Mouse (Mus musculus) spleen, postnatal 14 days (tissue): ENCODE measurements around the gene Vmn1r198.
"Not testable (repeated sequence)": the region's sequence is repeated elsewhere in the genome, so short reads cannot be mapped to it uniquely, and the experiment has no call there.

Source experiments
- DNase-seq, 2 experiments: peaks; one replicate each; pipeline ENCODE4 v3.0.0; 2021 to 2022; ENCODE audit warnings: low spot score in 2 of 2

Gene Vmn1r198

DNA sequence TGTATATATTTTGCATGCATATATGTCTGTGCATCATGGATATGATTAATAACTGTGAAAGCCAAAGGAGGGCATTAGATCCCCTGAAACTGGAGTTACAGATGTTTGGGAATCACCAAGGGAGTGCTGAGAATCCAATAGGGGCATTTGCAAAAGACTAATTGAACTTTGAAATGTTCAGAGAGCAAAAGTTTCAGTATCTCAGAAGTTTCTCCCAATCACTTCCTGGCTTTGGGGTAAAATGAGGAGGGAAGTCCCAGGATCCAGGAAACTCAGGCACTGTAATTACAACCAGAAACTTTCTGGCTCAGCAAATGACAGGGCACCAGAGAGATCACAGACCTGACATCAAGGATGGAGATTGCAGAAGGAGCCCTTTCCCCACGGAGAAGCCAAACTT, at the start of gene Vmn1r198:
Gene Vmn1r198, plus strand, starts transcription at position 301 of the 400 bp plus-strand sequence.
- DNase-seq: no peak

DNA sequence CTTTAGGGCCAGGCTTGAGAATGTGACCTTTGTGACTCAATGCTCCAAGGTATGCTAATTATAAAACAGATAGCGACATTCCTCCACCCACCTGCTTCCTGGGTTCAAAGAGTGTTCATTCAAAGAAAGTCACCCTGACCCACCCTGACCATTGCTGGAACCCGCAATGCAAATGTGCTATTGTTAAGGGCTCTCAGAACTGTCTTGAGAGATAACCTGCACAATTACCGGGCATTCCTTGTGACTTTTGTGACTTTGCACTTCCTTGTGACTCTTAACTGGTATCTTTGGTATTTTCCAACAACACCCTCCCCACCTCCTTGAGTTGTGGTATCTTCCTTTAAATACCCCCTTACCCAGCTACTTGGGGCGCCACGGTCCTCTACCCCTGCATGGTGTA, 42.1 kb upstream of the Vmn1r198 start:
- DNase-seq: not testable (repeated sequence)

DNA sequence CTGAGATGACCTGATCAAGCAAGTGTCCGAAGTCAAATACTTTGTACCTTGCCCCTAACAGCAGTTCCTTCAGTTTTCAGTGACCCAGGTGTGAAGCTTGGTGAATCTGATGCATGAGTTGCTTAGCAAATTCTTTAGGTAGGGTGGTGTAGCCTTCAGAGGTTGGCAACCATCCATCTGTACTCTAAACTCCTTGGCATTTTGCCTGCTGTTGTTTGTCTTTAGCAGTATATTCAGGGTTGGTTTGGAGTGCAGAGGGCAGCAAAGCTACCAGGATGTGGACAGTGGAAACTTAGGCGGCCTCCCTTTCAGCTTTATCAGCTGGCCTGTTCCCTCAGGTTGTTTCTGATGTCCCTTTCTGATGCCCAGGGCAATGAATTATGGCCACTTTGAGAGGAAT, 34.8 kb upstream of the Vmn1r198 start:
- no peak for DNase-seq

DNA sequence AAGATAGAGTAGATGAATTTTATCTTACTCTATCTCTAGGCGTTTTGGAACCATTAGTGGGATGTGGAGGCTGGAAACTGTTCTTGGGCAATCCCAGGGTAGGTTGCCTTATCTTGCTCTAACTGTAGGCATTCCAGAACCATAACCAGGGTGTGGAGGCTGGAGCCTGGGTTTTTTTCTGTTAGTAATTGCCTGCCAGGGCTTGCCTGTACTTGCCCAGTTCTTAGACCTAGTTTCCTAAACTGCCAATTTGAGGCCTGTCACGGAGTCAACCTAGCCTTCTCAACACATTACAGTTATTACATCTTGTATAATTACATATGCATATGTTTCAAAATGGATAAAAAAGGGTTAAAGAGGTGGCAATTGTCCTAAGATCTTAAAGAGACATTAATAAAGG, 32.8 kb upstream of the Vmn1r198 start:
- DNase-seq: no peak

DNA sequence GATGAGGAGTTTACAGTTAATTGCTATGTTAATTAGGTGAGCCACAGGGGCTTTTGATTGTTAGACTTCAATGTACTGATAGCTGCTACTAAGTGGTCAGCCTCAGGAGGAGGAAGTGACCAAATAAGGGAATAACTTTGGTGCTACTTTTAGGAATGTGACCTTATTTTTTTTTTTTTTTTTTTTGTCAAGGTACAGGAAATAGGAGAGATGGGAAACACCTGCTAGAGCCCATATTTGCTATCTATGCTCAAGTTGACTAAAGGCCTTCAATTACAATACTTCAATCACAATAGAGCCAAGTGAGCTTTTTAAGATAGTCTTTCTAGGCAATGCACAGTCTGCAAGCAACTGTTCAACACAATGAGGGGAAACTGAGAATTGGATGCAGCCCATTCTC, 30.1 kb upstream of the Vmn1r198 start:
- DNase-seq: no peak

DNA sequence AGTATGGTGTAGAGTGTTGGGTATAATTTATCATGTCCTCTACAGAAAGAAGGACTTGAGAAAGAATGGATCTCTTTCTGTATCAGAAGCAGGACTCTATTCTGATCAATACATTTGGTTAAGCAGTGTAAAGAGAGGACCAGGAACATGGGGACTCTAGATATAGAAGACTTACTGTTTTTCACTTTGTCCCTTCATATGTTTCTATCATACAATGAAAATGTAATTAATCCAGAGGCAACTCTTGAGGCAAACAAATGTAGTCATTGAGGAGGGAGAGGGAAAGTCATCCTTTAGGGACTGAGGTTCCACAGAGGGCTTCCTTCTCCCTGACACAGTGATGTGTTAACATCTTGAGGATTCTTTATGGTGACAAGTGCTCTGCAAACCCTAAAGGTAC, 25.9 kb upstream of the Vmn1r198 start, which contains the start of gene Vmn1r197:
Gene Vmn1r197, plus strand, starts transcription at position 301 of the 400 bp plus-strand sequence.
- DNase-seq: no peak

DNA sequence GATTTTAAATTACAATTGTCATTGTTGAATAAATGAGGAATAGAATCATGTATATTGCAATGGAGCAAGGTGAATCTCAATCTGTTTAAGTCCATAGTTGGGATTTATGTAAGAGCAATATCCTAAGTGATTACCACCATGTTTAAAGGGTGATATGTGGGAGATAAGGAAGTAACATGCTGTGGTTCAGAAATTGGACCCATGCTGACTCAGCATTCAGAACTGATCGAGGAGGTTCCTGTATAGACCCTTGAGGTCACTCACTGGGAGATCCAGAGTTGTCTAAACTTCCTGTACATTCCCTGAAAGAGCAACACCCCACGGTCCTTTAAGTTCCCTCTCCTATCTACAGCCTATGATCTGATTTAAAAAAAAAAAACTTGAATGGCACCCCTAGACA, 16.9 kb upstream of the Vmn1r198 start:
- DNase-seq: no peak

DNA sequence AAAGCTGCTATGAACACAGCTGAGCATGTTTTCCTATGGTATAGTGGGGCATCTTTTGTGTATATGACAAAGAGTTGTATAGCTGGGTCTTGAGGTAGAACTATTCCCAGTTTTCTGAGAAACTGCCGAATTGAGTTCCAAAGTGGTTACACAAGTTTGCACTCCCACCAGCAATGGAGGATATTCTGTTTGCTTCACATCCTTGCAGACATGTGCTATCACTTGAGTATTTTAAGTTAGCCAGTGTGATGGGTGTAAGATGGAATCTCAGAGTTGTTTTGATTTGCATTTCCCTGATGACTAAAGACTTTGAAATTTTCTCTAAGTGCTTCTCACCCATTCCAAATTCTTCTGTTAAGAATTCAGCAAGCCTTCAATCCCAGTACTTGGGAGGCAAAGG, 14.6 kb upstream of the Vmn1r198 start:
- no peak for DNase-seq

DNA sequence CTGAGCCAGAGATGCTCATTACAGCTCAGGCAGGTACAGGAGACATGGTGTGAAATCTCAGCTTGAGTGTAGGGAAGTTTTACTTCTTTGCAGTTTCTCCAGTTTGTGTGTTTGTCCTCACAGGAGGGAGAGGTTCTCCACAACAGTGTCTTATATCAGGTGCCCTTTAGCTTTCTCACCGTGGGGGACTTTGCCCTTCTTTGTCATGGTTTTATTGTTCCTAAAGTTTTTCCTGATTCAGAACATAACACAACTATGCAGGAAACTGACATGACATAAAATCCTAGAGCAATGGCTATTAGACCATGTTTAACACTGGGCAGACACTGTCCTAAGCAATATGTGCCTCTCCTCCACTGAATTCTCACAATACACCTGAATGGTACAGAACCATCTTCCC, 649 bp downstream of the Vmn1r198 start:
- no peak for DNase-seq

DNA sequence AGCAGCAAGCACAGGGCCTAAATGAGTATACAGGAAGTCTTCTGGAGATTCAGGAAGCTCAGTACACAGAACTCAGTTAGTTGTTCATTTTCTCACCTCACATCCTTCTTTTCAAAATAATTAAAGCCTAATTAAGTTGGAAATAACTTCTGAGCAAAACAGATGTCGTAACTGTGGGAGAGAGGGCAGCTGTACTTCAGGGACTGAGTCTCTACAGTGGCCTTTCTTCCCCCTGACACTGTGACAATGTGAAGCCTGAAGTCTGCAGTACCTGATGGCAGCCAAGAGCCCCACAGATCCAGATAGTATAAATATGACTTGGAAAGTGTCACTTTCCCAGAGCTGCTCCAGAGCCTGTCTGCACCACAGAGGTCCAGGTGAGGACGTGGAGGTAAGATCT, 29.4 kb downstream of the Vmn1r198 start, which contains the start of gene Vmn1r199:
Gene Vmn1r199, plus strand, starts transcription at position 301 of the 400 bp plus-strand sequence.
- DNase-seq: no peak

DNA sequence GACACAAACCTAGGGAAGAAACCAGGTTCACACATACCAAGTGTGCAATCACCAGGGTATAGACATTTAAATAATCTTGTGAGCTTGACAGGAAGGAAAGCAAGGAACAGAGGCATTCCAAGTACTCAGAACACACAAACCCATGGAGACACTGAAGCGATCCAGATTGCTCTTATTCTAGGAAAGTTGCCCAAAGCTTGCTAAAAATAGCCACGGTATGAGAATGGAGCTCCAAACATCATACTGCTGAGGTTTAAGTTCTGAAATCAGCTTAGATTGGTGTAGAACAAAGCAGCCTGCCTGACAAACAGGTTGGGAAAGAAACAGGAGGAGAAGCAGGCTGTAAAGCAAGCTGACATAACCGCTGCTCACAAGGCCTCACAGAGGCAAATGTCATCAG, 31.0 kb downstream of the Vmn1r198 start:
- DNase-seq: not testable (repeated sequence)

DNA sequence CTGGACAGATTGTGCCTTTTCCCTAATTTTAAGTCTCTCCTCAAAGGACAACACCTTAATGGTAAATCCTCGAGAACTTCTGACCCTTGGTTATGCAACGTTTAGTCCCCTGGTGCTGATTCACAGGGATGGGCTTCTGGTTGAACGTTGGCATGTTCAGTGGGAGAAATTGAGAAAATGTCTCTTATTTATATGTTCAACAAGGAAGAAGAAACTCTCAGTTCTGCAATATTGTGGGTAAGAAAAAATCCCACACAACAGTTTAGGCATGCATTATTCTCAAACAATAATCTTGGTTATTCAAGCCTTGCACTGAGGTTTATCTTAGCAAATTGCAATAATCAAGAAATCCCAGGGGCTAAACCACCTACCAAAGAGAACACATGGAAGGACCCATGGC, 33.2 kb downstream of the Vmn1r198 start:
- no peak for DNase-seq

DNA sequence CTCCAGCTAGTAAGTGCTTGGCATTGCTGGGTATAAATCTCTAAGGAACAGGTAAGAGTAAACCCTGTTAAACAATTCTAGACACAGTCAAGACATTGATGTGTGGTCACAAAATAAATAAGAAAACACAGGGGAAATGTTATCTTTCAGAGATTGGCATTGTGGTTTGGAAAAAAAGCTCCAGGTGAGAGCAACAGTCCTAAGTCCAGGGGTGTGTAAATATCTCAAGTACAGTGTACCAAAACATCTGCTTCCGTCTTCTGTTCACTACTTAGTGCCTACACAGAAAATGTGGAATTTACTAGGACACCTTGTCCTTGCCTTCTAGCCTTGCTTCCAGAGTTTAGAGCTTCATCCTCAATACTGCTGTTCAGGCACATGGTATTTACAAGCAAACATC, 36.9 kb downstream of the Vmn1r198 start:
- DNase-seq: no peak

DNA sequence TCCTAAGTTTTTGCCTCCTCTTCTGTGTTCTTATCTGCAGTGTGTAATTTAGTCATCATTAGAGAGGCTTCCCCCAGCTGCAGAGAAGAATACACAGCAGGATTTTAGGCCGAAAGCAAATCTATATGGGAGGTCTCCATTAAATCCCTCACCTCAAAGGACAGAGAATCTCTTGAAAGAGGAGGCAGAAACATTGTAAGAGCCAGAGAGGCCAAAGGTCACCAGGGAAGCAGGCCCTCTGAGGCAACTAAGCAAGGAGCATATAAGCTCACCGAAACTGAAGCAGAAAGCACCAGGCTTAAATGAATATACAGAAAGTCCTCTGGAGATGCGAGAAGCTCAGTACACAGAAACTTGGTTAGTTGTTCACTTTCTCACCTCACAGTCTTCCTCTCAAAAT, 39.9 kb downstream of the Vmn1r198 start, which contains the start of gene Vmn1r200:
Gene Vmn1r200, plus strand, starts transcription at position 301 of the 400 bp plus-strand sequence.
- no peak for DNase-seq

DNA sequence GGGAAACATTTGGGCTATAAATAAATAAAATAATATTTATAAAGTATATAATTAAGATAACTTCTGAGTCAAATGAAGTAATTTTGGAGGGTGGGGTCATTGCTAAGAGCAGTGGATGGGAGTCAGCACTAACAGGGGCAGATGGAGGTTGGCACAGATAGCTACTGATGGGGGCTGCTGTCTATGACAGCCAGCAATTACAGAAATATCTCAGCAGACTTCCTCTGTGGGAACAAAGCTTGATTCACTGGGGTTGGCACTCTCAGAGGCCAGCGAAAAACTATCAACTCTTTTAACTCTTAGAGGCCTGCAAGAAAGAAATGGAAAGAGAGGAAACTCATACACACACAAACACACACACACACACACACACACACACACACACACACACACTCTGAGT, 52.8 kb downstream of the Vmn1r198 start:
- no peak for DNase-seq
